Mouse (Mus musculus): ENCODE results near the gene Aup1.

DNA sequence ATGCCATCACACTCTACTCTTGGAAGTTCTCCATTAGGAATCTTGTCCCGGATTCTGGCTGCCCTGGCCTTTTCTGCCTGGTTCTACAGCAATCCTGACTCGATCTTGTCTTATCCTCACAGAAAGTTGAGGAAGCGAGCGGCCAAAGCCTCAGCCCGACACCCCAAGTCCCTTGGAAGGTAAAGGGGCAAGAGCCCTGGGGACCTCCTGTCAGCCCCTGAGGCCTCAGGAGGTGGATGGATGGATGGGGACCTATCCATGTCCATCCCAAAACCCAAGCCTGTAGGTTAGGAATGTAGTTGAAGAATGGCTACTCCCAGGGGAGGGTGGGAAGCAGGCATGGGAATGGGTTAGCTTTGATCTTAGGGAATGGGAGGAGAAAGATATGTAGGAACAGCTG is 10.3 kb upstream of the Aup1 start:
- TF ChIP-seq POLR2A (IDR thresholded peaks at IDR 0.05; ENCODE audit: control insufficient read depth, extremely low read depth, insufficient read depth, low read length, poor library complexity) (no peak), CTCF (IDR thresholded peaks at IDR 0.05; ENCODE audit: borderline replicate concordance, control insufficient read depth, extremely low read depth, insufficient read depth, low read length, poor library complexity) (no peak)
